Mouse (Mus musculus): ENCODE data around the gene Plekha7.

Gene Plekha7

GRCm38 (mm10) chr7:116137671-116138070 lies 170.5 kb downstream of the Plekha7 start:
- intact Hi-C loops (cut with DNase I): no loop called here

DNA sequence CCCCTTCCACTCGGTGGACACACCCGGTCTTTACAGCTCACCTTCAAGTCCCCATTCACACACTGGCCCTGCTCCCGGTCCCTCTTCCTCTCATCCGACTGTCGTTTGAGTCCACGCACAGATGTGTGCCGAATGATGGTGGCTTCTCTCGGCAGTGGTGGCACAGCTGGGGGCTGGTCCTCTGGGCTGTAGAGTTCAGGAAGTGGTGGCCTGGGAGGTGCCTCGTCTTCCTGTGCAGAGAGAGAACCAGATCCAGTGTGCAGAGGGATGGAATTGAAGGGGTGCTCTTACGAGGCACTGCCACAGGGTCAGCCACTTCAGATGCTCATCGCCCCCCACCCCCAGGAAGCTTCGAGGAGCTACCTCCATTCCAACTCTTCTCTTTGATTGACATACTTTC lies 171.0 kb downstream of the Plekha7 start:
- intact Hi-C loops (cut with DNase I): no loop called here

- intact Hi-C loops (cut with DNase I): no loop called here
These were observed 173.5 kb downstream of the Plekha7 start for GRCm38 (mm10) chr7:116134413-116135292.

DNA sequence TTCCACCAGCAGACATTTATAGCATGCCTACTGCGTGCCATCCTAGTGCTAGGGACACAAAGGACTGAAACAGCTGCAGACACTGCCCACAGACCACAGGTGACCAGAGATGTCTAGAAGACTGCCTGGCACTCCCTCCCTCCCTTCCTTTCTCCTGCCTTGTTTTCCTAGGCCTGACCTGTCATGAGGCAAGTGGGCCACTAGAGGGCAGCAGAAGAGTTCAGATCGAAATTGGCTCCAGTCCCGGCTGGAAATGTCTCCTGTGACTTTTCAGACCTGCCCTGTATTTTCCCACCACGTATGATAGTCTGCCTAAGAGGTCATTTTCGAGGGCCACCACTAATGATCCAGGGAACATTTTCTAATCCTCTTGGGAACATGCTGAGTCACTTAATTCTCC lies 176.1 kb downstream of the Plekha7 start:
- intact Hi-C loops (cut with DNase I): no loop called here

GRCm38 (mm10) chr7:116131390-116131789 lies 176.8 kb downstream of the Plekha7 start:
- intact Hi-C loops (cut with DNase I): no loop called here

- intact Hi-C loops (cut with DNase I): no loop called here
These were observed 178.8 kb downstream of the Plekha7 start for GRCm38 (mm10) chr7:116129374-116129773.

GRCm38 (mm10) chr7:116128286-116128685 lies 179.9 kb downstream of the Plekha7 start:
- intact Hi-C loops (cut with DNase I): no loop called here

DNA sequence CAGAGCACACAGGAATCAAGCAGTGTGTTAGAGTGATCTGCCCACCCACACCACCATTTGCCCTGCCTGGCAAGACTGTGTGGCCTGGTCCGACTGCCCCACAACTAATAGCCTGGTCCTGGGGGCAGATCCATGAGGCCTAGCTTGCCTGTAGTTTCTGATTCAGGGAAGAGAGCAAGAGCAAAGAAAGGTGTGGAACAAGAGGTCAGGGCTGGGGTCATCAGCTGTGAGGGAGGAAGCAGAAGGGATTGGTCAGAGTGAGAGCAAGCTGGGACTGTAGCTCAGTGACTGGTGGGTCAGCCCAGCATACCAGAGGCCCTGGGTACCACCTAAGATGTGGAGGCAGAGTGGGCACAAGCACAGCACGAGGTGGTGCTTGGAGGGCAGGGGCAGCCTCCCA lies 181.1 kb downstream of the Plekha7 start:
- intact Hi-C loops (cut with DNase I): no loop called here

DNA sequence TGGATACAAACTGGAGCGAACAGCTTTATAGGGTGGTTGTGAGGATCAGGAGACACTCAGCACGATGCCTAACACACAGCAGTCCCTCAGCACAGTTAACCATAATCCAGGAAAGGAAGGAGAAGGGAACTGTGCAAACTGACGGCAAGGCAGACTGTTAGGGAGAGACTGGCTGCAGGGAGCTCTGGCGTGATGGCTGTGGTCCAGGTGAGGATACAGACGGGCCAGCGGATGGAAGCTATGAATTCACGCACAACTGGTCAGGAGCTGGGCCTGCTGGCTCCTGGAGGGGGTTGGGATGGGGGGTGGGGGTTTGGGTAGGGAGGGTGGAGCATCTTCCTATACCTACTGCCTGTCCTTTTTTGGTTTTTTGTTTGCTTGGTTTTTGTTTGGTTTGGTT lies 182.5 kb downstream of the Plekha7 start:
- intact Hi-C loops (cut with DNase I): no loop called here

GRCm38 (mm10) chr7:116124057-116124456 lies 184.1 kb downstream of the Plekha7 start:
- intact Hi-C loops (cut with DNase I): no loop called here

DNA sequence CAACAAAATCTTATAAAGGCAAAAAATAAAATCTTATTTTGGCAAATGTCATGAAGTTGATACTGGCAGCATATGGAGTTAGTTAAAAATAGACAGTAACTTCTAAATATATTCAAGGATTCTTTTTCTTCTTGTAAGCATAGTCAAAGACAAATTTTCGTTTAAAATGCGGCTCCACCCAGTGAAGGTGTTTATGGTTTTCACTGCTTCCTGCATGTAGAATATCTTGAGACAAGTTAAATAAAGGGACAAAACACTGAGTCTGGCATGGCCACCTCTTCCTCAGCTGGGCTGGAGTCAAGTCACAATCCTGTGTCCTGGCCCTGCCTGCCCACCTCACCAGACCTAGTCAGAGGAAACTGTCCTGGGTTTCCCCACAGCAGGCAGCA lies 184.6 kb downstream of the Plekha7 start:
- intact Hi-C loops (cut with DNase I): no loop called here

DNA sequence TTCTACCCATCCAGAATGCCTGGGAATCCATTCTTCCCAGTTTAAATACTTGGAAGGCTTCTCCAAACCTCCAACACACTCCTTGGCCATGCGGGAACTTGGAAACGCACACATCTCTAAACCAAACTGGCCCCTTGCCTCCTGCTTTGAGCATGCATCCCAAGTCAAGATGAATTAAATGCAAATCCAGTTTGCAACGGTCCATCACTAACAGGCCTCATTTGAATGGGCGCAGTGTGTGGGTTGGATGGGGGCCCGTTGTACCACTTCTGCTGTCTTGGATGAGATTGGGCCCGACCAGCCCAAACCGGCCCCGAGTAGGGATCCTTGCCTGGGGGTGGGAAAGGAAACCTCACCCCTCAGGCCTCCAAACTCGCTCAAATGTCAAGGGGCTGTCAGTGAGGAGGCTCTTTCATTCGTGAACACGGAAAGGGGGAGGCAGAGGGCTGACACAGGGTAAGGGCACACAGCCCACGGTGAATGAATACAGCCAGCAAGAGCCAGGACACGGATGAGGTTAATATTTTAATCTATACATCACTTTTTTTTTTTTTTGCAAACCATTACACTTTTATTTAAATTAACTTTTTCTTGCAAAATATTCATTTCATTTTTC lies 185.1 kb downstream of the Plekha7 start:
- intact Hi-C loops (cut with DNase I): no loop called here

GRCm38 (mm10) chr7:116121202-116121601 lies 187.0 kb downstream of the Plekha7 start:
- intact Hi-C loops (cut with DNase I): no loop called here

- intact Hi-C loops (cut with DNase I): no loop called here
These were observed 187.4 kb downstream of the Plekha7 start for GRCm38 (mm10) chr7:116120737-116121136.

DNA sequence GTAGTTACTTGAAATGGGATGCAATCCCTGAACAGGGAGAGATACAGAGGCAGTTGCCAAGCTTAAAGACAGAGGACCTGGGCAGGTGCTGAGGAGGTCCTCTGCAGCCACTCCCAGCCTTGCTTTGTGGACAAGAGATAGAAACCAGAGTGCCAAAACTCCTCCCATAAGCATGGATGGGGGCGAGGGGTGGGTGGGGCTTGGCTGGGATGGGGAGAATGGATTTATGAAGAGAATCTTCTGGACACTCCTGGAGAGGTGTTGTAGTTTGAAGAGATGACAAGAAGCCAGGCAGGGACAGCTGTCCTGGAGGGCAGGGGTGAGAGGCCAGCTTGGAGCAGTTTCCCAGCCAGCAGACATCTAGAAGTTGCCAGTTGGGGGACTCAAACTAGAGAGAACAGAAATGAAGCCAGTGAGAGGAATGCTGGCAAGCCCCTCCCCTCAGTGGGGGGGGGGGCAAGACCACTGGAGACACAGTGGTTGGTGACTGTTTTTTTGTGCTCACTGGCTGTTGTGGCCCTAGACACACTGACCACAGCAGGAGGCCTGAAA lies 188.8 kb downstream of the Plekha7 start:
- intact Hi-C loops (cut with DNase I): no loop called here

- intact Hi-C loops (cut with DNase I): no loop called here
These were observed 192.2 kb downstream of the Plekha7 start for GRCm38 (mm10) chr7:116115991-116116390.

GRCm38 (mm10) chr7:116115216-116115930 lies 192.8 kb downstream of the Plekha7 start:
- intact Hi-C loops (cut with DNase I): no loop called here

DNA sequence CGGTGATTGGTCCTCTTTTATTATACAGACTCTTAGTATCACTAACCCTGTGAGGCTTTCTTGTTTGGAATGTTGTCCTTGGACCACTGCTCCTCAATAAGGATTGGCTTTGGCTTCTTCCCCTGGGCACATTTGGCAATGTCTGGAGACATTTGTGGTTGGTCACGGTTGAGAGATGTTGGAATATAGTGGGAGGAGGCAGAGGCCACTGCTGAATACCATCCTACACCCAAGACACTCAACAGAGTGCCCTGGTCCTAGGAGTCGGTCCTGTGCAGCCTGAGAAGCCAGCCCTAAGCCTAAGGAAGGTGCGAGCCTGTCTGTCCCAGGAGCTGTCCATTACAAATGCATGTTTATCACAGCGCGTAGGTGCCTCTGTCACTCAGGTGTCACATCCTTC lies 196.6 kb downstream of the Plekha7 start:
- intact Hi-C loops (cut with DNase I): no loop called here

DNA sequence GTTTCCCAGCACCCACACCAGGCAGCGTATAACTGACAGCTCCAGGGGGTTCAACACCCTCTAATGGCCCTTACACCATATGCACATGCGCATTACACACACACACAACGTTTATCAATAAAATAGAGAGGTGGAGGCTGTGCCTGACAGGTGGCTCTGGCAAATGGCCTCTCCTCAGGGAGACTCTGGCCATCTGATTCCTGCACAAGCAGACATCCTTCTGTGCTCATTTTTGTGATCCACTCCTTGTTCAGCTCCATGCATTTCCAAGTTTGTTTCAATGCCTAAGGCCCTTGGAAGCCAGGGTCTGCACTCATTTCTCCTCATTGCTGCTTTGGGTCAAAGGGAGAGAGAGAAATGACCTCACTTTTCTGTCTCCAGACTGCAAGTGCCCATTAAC lies 197.5 kb downstream of the Plekha7 start:
- intact Hi-C loops (cut with DNase I): no loop called here

GRCm38 (mm10) chr7:116103091-116103490 lies 205.1 kb downstream of the Plekha7 start:
- intact Hi-C loops (cut with DNase I): no loop called here

GRCm38 (mm10) chr7:116099952-116100528 lies 208.1 kb downstream of the Plekha7 start:
- intact Hi-C loops (cut with DNase I): no loop called here

DNA sequence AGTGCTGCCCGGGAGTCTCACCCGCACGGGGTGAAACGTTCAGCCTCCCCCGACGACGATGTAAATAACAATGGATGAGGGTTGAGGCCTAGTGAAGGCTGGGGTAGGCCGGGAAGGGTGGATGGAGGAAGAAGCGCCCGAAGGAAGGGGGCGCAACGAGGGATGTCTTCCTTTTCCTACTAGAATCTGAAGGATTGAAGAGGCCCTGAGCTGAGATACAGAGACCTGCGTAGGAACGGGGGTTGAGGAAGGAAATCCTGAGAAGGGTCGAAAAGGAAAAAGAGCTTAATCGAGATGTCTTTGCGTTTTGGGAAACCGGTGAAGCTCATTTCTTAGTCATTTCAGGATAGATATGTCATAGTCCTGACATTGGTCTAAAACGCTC lies 214.7 kb downstream of the Plekha7 start:
- intact Hi-C loops (cut with DNase I): no loop called here

Measured in adrenal gland (tissue).